Mouse (Mus musculus) CD4-positive, CD25-positive, alpha-beta regulatory T cell, adult 2 months (primary cell): ENCODE measurements at regions not wholly inside any gene's neighbourhood (a gene's known extent, or its start where the extent isn't known, plus 50 kb on each side); places are given as distances from the start of the nearest gene placed in this dataset.

Source experiments
- DNase-seq: peaks from one replicate; pipeline ENCODE4 v3.0.0-alpha.2; 2012; ENCODE audit warnings: low read depth, low spot score

- DNase-seq = no peak
Measured at GRCm38 (mm10) chr12:70523379-70523778, 70.5 kb downstream of the Tmx1 start.

GRCm38 (mm10) chr12:70524703-70525102 lies 71.8 kb downstream of the Tmx1 start:
- no peak for DNase-seq

- no peak for DNase-seq
Measured at GRCm38 (mm10) chr12:70531661-70532060, 78.8 kb downstream of the Tmx1 start.

- no peak for DNase-seq
Measured at GRCm38 (mm10) chr12:70532225-70532624, 79.3 kb downstream of the Tmx1 start.

GRCm38 (mm10) chr12:70532843-70533242 lies 79.9 kb downstream of the Tmx1 start:
- no peak for DNase-seq

GRCm38 (mm10) chr12:70533375-70533935 lies 80.6 kb downstream of the Tmx1 start:
- no peak for DNase-seq

- DNase-seq = no peak
Measured at GRCm38 (mm10) chr12:70539124-70539523, 86.2 kb downstream of the Tmx1 start.

- no peak for DNase-seq
Measured at GRCm38 (mm10) chr12:70539856-70540255, 87.0 kb downstream of the Tmx1 start.

- DNase-seq = no peak
Measured at GRCm38 (mm10) chr12:70541432-70541831, 88.5 kb downstream of the Tmx1 start.

- DNase-seq = no peak
Measured at GRCm38 (mm10) chr12:70543299-70543698, 90.4 kb downstream of the Tmx1 start.

- no peak for DNase-seq
Measured at GRCm38 (mm10) chr12:70544326-70544725, 91.4 kb downstream of the Tmx1 start.

- no peak for DNase-seq
Measured at GRCm38 (mm10) chr12:70544850-70545510, 92.1 kb downstream of the Tmx1 start.

- no peak for DNase-seq
Measured at GRCm38 (mm10) chr12:70547199-70547598, 94.3 kb downstream of the Tmx1 start.

- no peak for DNase-seq
Measured at GRCm38 (mm10) chr12:70549296-70549695, 96.4 kb downstream of the Tmx1 start.

- no peak for DNase-seq
Measured at GRCm38 (mm10) chr12:70553866-70554265, 101.0 kb downstream of the Tmx1 start.

- DNase-seq = no peak
Measured at GRCm38 (mm10) chr12:70554586-70554985, 101.7 kb downstream of the Tmx1 start.

- DNase-seq = no peak
Measured at GRCm38 (mm10) chr12:70555723-70556122, 102.8 kb downstream of the Tmx1 start.

GRCm38 (mm10) chr12:70556820-70557219 lies 103.9 kb downstream of the Tmx1 start:
- DNase-seq = no peak

GRCm38 (mm10) chr12:70563446-70563845 lies 110.6 kb downstream of the Tmx1 start:
- DNase-seq = no peak

GRCm38 (mm10) chr12:70575665-70576064 lies 122.8 kb downstream of the Tmx1 start:
- no peak for DNase-seq

- DNase-seq = no peak
Measured at GRCm38 (mm10) chr12:70577769-70578168, 124.9 kb downstream of the Tmx1 start.

- DNase-seq = no peak
Measured at GRCm38 (mm10) chr12:70579328-70579905, 126.5 kb downstream of the Tmx1 start.

GRCm38 (mm10) chr12:70586181-70586580 lies 133.3 kb downstream of the Tmx1 start:
- DNase-seq = no peak
